Mouse (Mus musculus): ENCODE measurements at regions not wholly inside any gene's neighbourhood (a gene's known extent, or its start where the extent isn't known, plus 50 kb on each side); places are given as distances from the start of the nearest gene placed in this dataset.
"Not testable (repeated sequence)": the region's sequence is repeated elsewhere in the genome, so short reads cannot be mapped to it uniquely, and the experiment has no call there.

DNA sequence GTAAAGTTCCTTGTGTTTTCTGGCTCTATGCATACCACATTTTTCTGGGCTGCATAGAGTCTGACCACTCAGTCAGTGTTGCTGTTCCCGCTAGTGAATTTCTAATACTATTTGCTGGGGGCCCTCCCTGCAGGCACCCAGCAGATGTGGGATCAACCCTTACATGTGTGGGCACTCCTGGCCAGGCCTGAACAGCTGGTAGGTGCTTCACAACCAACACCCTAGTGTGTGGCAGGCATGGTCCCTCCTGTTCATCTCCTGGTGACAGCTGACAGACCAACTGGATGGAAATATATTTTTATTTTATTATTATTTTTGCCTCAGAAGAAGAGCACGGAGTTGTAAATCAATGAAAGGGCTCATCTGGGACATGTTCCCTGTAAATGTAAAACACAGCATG, 154.4 kb upstream of the Sulf2 start:
- DNase-seq: no peak

DNA sequence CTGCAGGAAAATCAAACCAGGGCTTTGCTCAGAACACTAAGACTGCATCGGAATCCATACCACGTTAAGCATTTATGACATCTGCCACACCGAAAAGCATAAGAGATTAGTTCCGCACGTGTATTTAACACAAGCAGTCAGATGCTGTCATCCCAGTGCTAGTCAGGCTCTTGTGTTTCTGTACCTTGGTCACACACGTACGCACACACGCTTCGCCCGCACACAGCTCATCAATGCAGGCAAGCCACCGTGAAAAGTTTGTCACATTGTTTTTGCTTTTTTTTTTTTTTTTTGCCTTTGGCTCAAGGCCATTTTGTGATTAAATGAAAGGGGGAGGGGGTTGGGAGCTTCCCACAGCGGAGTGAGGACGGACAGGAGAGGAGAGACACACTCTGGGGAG, 152.1 kb upstream of the Sulf2 start:
- no peak for DNase-seq

DNA sequence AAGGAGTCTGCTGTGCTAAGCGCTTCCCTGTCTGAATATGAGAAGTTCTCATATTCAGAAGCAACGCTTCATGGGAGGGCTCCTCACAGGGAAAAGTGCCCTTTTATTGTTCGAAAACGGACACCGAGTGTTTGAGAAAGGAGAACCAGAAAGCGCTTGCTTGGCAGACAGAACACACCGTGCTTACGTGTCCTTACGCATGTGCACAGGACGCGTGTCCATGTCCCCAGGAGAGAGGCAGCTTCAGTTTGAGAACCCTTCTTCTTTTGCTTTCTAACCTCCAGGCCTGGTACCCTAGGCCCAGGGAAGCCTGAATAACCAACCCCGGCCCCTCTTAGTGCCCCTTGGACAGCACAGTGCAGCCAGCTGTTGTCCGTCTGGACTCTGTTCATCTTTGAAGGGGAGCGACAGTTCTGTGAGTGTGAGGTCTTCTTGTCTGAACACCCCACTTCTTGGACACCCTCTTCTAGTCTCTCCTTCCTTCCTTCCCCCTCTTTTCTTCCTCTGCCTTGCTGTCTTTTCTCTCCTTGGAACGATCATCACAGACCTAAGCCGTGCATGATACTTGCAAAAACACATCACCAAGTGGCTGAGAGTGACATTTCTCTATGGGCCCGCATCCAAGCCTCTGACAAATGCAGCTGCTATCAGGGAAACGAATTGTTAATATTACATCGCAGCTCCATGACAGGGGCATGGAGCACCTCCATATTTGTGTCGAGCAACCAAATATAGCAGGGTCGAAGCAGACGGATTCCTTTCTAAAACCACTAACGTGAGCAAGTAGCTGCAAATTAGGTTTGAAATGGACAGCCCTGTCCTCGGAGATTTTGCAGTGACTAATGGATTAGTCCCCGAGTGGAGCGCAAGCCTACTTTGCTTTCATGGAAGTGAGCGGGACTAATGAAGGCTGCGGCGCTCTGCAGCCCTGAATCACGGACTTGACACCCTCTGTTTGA, 149.9 kb upstream of the Sulf2 start:
- DNase-seq: no peak

DNA sequence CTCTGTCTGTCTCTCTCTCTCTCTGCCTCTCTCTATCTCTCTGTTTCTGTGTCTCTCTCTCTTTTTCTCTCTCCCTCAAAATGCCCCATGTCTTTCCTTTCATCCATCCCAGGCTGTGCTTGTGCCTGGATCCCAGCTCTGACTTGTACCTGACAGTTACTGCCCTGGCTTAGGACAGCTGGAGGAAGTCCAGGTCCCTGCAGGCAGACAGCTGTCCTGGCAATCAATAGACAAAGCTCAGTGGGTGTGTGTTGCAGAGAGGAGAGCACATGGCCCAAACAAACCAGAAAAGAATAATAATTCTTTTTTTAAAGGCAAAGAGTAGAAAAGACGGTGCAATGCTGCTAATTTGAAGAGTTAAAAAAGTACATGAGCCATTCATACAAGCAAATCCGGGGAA, 148.4 kb upstream of the Sulf2 start:
- DNase-seq: peak; percentile 34

DNA sequence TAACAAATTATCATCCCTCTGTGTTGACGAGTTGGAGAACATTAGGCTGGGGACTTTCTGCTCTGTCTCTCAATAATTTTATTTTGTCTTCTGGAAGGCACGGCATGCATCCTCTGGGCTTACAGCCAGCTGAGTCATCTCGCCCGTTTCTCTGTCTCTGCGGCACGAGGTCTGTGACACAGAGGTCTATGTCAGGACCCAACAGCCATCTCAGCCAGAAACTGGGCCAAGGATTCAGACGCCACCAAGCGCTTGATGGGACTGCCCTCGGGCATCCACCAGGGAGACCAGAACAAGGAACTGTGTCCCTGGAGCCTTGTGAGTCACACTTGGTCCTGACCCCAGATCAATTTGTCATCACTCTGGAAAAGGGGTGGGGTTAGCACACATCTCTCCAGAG, 145.7 kb upstream of the Sulf2 start:
- DNase-seq: peak; percentile 33

DNA sequence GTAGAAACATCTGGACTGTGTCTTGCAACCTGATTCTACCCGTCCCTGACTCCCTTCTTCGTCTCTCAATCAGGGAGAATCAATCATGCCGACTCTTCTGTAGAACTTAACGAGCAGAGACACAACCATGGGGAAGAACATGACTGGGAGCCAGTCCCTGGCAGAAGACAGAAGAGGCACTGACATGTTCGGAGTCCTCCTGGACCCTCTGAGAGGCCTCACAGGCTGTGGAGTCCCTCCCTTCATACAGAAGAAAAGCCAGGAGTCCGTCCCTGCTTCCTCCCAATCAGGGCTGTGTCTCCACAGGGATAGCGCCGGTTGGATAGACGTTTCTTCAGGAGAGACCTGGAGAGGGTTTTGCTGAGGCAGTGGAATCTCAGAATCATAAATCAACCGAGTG, 139.2 kb upstream of the Sulf2 start:
- no peak for DNase-seq

DNA sequence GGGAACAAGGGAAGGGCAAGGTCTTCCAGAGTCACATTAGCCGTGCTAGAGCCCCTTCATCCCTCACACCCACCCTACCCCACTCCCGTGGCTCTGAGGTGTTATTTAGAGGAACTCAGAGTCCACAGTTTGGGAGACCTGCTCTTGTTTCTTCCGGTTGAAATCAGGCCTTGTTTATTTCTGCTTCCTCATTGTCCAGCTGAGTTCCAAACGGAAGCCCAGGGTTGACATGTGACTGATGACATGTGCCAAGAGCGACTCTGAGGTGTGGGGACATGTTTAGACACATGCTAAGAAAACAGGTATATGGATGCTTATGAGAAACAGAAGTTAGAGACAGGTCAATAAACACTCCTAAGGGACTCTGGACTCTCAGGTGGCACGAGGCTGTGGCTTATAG, 137.5 kb upstream of the Sulf2 start:
- no peak for DNase-seq

DNA sequence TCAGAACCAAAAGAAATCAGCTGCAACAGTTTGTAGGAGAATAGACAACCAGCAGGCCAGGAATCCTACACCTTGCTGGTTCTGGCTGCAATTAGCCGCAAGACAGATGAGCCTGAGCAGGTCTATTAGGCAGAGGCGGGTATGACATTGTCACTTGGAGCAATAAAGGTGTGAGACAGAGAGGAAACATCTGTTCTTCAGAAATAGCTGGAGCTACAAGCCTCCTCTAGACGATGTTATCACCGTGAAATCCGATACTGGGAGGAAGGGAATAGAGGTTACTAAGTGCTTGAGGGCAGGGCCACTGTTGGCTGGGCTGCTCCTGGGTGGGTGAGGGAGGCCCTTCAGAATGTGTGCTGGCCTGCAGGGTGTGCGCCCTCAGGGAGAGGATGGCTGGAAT, 135.8 kb upstream of the Sulf2 start:
- no peak for DNase-seq

DNA sequence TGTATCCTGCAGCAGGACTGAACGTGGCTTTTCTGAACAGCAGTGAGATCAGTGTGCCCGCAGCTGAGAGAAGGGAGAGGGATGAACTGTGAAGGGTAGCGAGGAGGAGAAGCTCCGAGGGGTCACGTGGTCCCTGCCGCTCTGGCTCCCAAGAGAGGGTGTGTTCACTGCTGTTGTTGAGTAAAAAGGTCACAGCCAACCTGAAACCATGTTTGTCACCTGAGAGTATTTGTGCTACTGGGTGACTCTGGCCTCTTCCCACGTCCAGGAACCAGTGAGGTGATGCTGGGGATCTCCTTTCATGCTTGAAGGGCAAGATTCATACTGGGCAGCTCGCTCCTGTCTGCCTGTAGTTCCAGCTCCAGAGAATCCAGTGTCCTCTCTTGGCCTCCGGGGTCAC, 135.4 kb upstream of the Sulf2 start:
- no peak for DNase-seq

DNA sequence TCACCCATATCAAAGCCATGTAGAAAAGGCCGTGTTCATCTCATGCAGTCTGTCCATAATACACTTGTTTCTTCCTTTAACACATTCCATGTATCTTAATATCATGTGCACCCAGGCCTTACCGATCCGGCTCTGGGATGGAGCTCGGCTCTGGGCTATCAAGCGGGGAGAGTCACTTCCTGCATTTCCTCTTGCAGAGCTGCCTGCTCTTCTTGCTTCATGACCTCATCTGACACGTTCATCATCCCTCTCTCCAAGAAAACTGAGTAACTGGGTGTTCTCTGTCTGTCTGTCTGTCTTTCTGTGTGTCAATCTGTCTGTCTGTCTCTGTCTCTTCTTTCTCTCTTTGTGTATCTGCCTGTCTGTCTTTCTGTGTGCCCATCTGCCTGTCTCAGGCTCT, 133.7 kb upstream of the Sulf2 start:
- no peak for DNase-seq

DNA sequence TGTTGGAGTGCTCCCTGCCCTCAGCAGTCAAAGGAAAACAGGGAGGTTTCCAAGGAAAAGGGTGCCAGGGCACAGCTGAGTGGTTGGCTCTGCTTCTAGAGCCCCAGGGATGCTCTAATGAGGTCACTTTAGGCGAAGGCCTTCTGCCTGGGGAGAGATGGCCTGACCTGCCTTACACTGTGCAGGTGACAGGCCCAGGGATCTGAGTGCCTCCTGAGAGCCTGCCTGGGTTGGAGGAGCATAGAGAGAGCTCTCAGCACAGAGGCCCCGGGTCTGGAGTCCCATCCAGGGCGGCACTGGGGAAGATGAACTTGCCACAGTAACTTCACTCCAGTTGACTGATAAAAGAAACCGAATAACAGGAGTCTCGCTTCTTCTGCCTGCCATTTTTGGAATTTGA, 125.7 kb upstream of the Sulf2 start:
- DNase-seq: not testable (repeated sequence)

DNA sequence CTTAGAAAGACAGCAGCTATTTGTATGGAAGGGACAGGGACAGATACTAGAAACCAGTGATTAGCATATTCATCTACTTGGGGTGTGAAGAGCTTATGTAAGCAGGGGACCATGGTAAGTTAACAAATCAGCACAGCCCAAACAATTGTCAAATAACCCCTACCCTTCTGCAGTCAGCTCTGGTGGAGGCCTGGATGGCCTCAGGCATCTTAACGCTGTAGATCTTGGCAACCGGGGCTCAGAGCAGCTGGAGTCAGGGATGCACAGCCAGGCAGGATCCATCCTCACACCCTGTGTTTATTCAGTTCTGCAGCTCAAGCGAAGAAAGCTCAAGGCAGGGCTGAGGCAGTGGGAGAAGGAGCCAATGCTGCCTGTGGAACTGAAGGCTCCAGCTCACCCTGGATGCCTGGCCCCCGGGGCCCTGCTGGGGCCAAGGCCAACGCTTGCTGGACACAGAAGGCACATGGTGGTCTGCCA, 125.2 kb upstream of the Sulf2 start:
- no peak for DNase-seq

DNA sequence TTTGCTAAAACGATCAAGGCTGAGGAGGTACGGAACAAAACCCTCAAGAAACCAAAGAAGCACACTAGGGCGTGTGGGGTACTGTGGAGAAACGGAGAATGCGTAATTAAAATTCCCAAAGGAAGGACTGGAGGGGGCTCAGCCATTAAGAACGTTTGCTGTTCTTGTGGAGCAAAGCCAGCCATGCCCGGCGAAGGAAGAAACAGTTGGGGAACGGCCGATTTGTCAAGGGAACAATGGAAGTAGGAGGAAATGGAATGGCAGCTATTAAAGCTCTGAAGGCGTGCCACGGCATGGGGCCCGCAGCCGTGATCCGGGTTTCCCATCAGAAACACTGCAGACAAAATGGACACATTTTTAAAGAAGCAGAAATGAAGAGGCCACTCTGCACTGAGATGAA, 124.2 kb upstream of the Sulf2 start:
- DNase-seq: no peak

DNA sequence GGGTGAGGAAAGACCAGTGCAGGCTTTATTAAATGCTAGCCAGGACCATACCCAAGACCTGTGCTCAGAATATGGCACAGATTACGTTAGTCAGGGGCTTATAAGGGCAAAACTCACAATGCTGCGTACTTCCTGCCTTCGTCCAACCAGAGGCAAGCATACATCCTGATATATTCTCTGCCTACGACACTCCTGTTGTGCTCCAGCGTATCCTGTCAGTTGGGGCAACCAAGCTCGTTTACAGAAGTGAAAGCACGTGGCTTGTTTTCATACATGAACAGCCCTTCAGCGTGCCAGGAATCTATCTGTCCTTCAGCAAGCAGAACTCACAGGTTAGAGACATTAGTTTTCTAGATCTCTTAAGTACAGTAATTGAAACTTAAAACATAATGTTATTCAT, 119.9 kb upstream of the Sulf2 start:
- DNase-seq: no peak

DNA sequence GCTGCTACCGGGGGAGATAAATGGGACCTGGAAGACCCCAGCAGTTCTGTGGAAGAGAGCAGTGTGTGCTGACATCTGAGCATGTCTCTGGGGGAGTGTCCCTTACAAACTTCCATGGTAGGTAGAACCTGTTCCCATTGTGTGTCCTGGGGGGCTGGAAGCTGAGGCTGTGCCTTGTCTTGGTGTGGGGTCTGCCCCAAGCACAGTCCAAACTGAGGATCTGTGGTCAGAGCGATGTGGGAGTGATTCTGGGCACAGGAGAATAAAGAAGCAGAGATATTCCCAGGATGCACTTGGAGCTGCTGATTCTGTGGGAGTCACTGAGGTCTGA, 118.5 kb upstream of the Sulf2 start:
- DNase-seq: no peak

DNA sequence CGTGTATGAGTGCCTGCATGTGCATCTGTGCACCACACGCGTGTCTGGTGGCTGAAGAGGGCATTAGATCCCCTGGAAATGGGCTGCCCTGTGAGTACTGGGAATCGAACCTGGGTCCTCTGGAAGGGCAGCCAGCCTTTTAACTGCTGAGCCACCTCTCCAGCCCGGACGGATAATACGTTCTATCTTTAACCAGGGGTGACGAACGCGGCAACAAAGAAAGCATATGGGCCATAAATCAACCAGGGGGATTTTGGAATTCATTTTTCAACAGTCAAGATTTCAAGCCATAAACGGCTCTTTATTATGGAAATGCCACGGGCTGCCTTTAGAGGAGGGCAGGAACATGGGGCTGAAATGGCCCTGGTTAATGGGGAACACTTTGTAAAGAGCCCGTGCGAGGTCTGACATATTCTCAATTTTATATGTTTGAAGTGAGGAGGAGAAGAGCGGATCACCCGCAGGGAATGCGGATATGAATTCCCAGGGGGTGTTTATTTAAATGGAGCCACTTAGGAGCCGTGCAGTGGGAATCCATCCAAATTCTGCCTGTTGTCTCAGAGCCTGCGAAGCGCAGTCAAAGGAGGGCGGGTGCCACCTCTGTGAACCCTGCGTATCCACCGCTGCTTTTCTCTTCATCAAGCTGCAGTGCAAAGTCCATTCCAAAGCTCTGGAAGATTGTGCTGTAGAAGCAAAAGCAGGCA, 118.0 kb upstream of the Sulf2 start:
- DNase-seq: no peak

DNA sequence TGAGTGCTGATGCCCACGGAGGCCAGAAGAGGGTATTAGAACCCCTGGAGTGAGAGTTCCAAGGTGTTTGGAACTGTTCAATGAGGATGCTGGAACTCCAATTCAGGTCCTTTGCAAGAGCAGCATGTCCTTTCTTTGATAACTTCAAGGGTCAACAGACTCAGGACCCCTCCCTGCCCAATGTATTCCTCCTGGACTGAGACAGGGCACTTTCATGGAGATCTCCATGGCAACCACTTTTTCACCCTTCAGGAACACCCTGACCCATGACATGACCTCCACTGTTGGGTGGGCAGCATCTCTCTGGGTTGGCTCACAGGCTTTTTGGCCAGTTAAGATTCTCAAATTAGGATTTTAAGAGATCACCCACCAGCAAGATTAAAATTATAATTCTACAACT, 117.4 kb upstream of the Sulf2 start:
- no peak for DNase-seq

DNA sequence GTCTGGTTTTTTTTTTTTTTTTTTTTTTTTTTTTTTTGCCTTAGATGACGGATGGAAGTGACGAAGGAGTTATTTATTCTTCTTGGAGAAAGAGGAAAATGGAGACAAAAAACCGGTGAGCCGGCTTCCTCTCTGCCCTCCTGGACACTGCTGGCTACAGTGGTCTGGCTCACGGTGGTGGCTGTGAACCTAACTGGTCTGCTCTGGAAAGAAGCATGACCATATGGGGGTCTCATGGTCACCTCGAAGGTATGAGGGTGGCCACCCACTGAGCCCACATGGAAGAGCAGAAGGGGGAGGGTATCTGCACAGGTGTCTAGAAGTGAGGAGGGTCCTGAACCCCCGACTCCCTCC, 116.7 kb upstream of the Sulf2 start:
- no peak for DNase-seq

DNA sequence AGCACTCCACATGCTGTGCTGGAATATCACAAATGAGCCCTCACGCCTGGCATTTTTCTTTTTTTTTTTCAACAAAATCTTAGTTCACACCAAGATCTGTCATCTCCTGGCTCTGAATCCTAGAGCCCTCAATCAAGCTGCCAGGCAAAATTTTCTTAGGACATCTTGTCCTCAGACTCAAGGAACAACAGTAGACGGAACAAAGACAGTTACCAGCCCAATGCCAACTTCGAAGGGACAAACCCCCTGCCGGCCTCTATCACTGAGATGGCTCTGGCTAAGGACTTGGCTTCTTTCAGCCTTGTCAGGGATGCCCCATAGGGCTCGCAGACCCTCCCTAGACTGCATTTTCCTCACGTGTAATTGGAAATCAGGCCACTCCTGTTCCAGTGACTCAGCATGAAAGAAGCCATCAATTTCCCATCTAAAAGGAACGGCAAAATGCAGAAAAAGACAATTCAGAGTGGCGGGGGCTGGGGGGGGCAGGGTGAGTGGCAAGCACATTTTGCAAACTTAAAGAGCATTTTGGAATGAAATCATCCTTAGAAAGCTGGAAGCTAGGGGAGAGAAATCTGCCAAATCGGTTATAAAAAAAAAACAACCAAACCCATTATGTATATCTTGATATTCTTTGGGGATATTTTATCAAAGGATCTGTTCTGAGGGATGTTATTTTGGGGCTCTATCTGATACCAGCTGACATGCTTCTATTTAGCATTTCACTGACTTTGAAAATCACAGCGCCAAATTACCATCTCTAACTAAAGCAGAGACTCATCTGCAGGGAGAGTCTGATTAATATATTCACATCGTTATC, 116.1 kb upstream of the Sulf2 start:
- no peak for DNase-seq

DNA sequence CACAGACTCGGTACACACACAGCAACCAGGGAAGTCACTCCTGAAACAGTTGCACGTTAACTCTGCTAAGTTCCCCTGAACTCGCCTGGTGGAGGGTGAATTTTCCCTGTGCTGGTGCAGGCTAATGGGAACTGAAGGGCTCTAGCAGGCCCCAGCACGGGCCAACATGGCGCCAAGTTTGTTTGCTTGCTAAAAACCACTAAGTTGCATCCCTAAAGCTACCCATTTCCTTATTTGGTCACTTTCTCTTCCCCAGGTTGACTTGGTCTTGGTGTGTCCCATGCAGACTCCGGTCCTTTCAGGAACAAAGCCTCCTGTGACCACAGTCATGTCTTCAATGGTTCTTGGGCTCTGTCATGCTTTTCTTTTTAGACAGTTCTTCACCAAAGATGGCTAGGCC, 114.5 kb upstream of the Sulf2 start:
- DNase-seq: no peak

DNA sequence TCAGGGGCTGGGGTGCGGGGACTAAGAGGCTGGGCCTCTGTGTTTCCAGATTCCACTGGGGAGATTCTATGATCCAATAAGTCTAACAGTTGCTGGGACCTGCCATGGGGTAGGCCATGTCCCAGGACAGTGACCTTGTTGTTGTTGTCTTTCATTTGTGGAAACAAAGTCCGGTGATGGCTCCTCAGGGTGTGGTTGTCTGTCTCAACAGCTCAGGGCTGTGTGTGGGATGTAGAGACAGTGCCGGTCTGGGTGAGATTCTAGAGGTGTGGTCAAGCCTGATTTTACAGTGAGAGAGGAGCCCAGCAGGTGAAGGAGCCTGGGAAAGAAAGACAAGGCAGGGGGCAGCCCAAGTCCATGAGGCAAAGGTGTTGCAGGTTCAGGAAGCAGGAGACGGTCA, 111.5 kb upstream of the Sulf2 start:
- DNase-seq: no peak

DNA sequence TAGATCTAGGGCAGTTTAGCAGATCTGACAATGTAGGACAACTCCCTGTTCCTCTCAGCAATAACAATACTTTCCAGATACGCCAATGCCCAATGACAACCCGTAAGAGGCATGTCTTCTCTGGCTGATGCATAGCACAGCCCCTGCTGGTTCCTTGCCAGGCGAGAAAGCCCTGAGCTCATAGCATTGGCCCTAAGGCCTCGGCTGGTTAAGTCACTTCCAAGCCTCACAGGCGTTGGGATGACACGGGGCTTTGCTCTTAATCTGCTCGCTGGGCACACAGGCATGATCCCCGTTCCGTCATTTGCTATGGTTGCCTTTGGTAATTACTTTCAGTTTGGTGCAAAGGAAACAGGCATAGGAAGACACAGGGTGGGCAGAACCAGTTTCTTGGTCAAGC, 111.0 kb upstream of the Sulf2 start:
- DNase-seq: no peak

DNA sequence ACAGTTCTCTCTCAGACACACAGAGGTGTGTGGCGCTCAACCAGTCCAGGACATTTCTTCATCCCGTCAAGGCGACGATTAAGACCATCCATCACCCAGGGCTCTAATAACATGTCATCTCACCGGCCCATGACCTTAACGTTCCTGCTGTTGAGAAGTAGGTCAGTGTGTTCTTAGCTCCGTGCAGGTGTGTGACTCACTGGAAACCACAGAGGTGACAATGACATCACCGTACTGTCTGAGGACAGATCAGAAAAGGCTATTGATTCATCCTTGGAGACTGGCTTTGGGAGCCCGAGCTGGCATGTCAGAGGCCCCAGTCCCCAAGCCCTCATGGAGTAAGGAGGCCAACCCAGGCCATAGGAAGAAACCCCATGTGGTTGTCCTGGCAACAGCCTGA, 109.3 kb upstream of the Sulf2 start:
- DNase-seq: no peak

DNA sequence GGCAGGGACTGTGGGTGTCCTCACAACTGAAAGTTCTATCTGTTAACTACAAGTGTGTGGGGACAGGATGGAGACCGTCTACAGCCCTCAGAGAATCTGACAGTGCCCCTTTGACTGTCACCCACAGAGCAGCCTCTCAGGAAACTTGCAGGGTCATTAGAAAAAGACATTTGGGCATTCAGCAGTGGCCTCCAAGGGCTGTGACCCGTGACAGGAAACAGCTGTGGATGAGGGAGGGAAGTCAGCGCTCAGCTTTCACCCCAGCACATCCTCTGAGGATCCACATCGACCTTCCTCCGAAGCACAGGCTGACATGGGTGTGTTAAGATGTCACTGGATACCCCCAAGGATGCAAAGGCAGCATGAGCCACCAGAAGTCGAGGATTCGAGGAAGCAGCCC, 106.3 kb upstream of the Sulf2 start:
- no peak for DNase-seq
